Mouse (Mus musculus): ENCODE measurements around the gene Baz1a. TPM values are rescaled to one million over a fixed set of nuclear protein-coding genes. Genes with fewer than 3 reads are reported as not detected.

The Baz1a gene
- total and polyA plus RNA-seq, 2 experiments from 2014 or later = 2.6 to 4.4 TPM

- H3K27ac ChIP-seq (ENCODE audit: low read depth, low read length) = no peak overlapping the region
- 96% methylated on average over 4 of the region's 4 CpGs for WGBS
- no peak for ATAC-seq (ENCODE audit: low FRiP score)
Measured at GRCm38 (mm10) chr12:54994418-54994817, 19.7 kb downstream of the Baz1a start.

GRCm38 (mm10) chr12:54994068-54994386 is 20.1 kb downstream of the Baz1a start:
- 80% methylated on average over 6 of the region's 6 CpGs for WGBS
- TF ChIP-seq CTCF (IDR thresholded peaks at IDR 0.05) = no peak
- no peak overlapping the region for H3K27ac ChIP-seq (ENCODE audit: low read depth, low read length)

More at GRCm38 (mm10) chr12:54994418-54994817, 19.7 kb downstream of the Baz1a start:
- Histone ChIP-seq H3K9me3 (ENCODE audit: low read length) (no peaks in the 10 kb centered on the region), H3K4me3 (ENCODE audit: low read depth, low read length) (no peak overlapping the region), H3K27me3 (ENCODE audit: insufficient read depth, low read length) (no peaks in the 10 kb centered on the region), H3K4me2 (ENCODE audit: low read depth, low read length, poor library complexity, severe bottlenecking) (no peak overlapping the region), H3K9ac (replicated peaks; ENCODE audit: low read length, poor library complexity, severe bottlenecking) (no peak overlapping the region), H3K4me1 (ENCODE audit: insufficient read depth, low read length) (no peaks in the 10 kb centered on the region), H3K36me3 (ENCODE audit: insufficient read depth, low read length) (no peaks in the 10 kb centered on the region)
- TF ChIP-seq CTCF (IDR thresholded peaks at IDR 0.05) = no peak
- no peak for DNase-seq (ENCODE audit: low spot score)

GRCm38 (mm10) chr12:54993246-54994067 is 20.7 kb downstream of the Baz1a start:
- Histone ChIP-seq H3K9ac (replicated peaks; ENCODE audit: low read length, poor library complexity, severe bottlenecking) (no peak overlapping the region), H3K4me2 (ENCODE audit: low read depth, low read length, poor library complexity, severe bottlenecking) (no peak overlapping the region), H3K4me1 (ENCODE audit: insufficient read depth, low read length) (no peaks in the 10 kb centered on the region), H3K27me3 (ENCODE audit: insufficient read depth, low read length) (no peaks in the 10 kb centered on the region), H3K4me3 (ENCODE audit: low read depth, low read length) (no peak overlapping the region), H3K27ac (ENCODE audit: low read depth, low read length) (no peak overlapping the region), H3K36me3 (ENCODE audit: insufficient read depth, low read length) (no peaks in the 10 kb centered on the region), H3K9me3 (ENCODE audit: low read length) (no peaks in the 10 kb centered on the region)
- DNase-seq (ENCODE audit: low spot score) (no peak), ATAC-seq (ENCODE audit: low FRiP score) (no peak)
- WGBS = 76% methylated on average over 16 of the region's 16 CpGs
- no peak for TF ChIP-seq CTCF (IDR thresholded peaks at IDR 0.05)

More at GRCm38 (mm10) chr12:54994068-54994386, 20.1 kb downstream of the Baz1a start:
- no peaks in the 10 kb centered on the region for H3K4me1 ChIP-seq (ENCODE audit: insufficient read depth, low read length)
- no peak for ATAC-seq (ENCODE audit: low FRiP score)
- no peaks in the 10 kb centered on the region for H3K36me3 ChIP-seq (ENCODE audit: insufficient read depth, low read length)
- no peak overlapping the region for H3K4me3 ChIP-seq (ENCODE audit: low read depth, low read length)
- H3K27me3 ChIP-seq (ENCODE audit: insufficient read depth, low read length) = no peaks in the 10 kb centered on the region
- DNase-seq (ENCODE audit: low spot score) = no peak
- H3K9me3 ChIP-seq (ENCODE audit: low read length) = no peaks in the 10 kb centered on the region
- H3K9ac ChIP-seq (replicated peaks; ENCODE audit: low read length, poor library complexity, severe bottlenecking) = no peak overlapping the region
- H3K4me2 ChIP-seq (ENCODE audit: low read depth, low read length, poor library complexity, severe bottlenecking) = no peak overlapping the region

GRCm38 (mm10) chr12:54992814-54993213 is 21.3 kb downstream of the Baz1a start:
- no peak for ATAC-seq (ENCODE audit: low FRiP score)
- 95% methylated on average over 3 of the region's 3 CpGs for WGBS
- no peak for DNase-seq (ENCODE audit: low spot score)
- H3K4me3 ChIP-seq (ENCODE audit: low read depth, low read length) = no peak overlapping the region
- H3K36me3 ChIP-seq (ENCODE audit: insufficient read depth, low read length) = no peaks in the 10 kb centered on the region
- TF ChIP-seq CTCF (IDR thresholded peaks at IDR 0.05) = no peak
- H3K9me3 ChIP-seq (ENCODE audit: low read length) = no peaks in the 10 kb centered on the region
- no peak overlapping the region for H3K4me2 ChIP-seq (ENCODE audit: low read depth, low read length, poor library complexity, severe bottlenecking)
- H3K9ac ChIP-seq (replicated peaks; ENCODE audit: low read length, poor library complexity, severe bottlenecking) = no peak overlapping the region
- H3K27me3 ChIP-seq (ENCODE audit: insufficient read depth, low read length) = no peaks in the 10 kb centered on the region
- no peaks in the 10 kb centered on the region for H3K4me1 ChIP-seq (ENCODE audit: insufficient read depth, low read length)
- H3K27ac ChIP-seq (ENCODE audit: low read depth, low read length) = no peak overlapping the region

- H3K4me2 ChIP-seq (ENCODE audit: low read depth, low read length, poor library complexity, severe bottlenecking) = no peak overlapping the region
- no peaks in the 10 kb centered on the region for H3K27me3 ChIP-seq (ENCODE audit: insufficient read depth, low read length)
- no peaks in the 10 kb centered on the region; the same call in none of the 2 replicates for H3K4me1 ChIP-seq (ENCODE audit: insufficient read depth, low read length)
- DNase-seq (ENCODE audit: low spot score) = no peak
- no peak overlapping the region for H3K4me3 ChIP-seq (ENCODE audit: low read depth, low read length)
- 77% methylated on average over 4 of the region's 4 CpGs for WGBS
- no peak for TF ChIP-seq CTCF (IDR thresholded peaks at IDR 0.05)
- no peak overlapping the region for H3K27ac ChIP-seq (ENCODE audit: low read depth, low read length)
- no peak for ATAC-seq (ENCODE audit: low FRiP score)
- no peaks in the 10 kb centered on the region for H3K36me3 ChIP-seq (ENCODE audit: insufficient read depth, low read length)
- no peak overlapping the region for H3K9ac ChIP-seq (replicated peaks; ENCODE audit: low read length, poor library complexity, severe bottlenecking)
- no peaks in the 10 kb centered on the region for H3K9me3 ChIP-seq (ENCODE audit: low read length)
Measured at GRCm38 (mm10) chr12:54988323-54988850, 25.8 kb downstream of the Baz1a start.

GRCm38 (mm10) chr12:54987156-54987555 is 27.0 kb downstream of the Baz1a start:
- no peak for TF ChIP-seq CTCF (IDR thresholded peaks at IDR 0.05)
- no peaks in the 10 kb centered on the region; the same call in none of the 2 replicates for H3K4me1 ChIP-seq (ENCODE audit: insufficient read depth, low read length)
- H3K9me3 ChIP-seq (ENCODE audit: low read length) = no peaks in the 10 kb centered on the region
- H3K27ac ChIP-seq (ENCODE audit: low read depth, low read length) = no peak overlapping the region
- no peak for DNase-seq (ENCODE audit: low spot score)
- no peak for ATAC-seq (ENCODE audit: low FRiP score)
- H3K9ac ChIP-seq (replicated peaks; ENCODE audit: low read length, poor library complexity, severe bottlenecking) = no peak overlapping the region
- H3K27me3 ChIP-seq (ENCODE audit: insufficient read depth, low read length) = no peaks in the 10 kb centered on the region
- H3K4me3 ChIP-seq (ENCODE audit: low read depth, low read length) = no peak overlapping the region
- no peak overlapping the region for H3K4me2 ChIP-seq (ENCODE audit: low read depth, low read length, poor library complexity, severe bottlenecking)
- no peaks in the 10 kb centered on the region for H3K36me3 ChIP-seq (ENCODE audit: insufficient read depth, low read length)
- 88% methylated on average over 2 of the region's 2 CpGs for WGBS
